Mouse (Mus musculus) hindbrain, embryonic 16.5 days (tissue): Measurements from ENCODE around the gene Cebpa. TPM values are rescaled to one million over a fixed set of nuclear protein-coding genes. Genes with fewer than 3 reads are reported as not detected.

ENCODE experiments used
- ATAC-seq: fragments of 200-750 bp; cut with Nextera tagmentation; 2 replicates; pipeline ENCODE4 v1.8.0; 2017; ENCODE audit warnings: moderate TSS enrichment, moderate library complexity
- H3K27ac ChIP-seq: fragments of 300-500 bp; sonication (generic); 2 replicates; pipeline ENCODE4 v1.5.1; 2014; ENCODE audit warnings: low read depth, mild to moderate bottlenecking, control low read depth, low read length, moderate library complexity
- H3K27me3 ChIP-seq: fragments of 300-500 bp; sonication (generic); replicated peaks from 2 replicates; pipeline ENCODE4 v1.6.1; 2014; ENCODE audit warnings: low read length; ENCODE audit not compliant: control insufficient read depth, insufficient read depth
- H3K36me3 ChIP-seq: fragments of 300-500 bp; sonication (generic); 2 replicates; pipeline ENCODE4 v1.6.1; 2014; ENCODE audit warnings: mild to moderate bottlenecking, low read length, moderate library complexity, mixed read lengths; ENCODE audit not compliant: control insufficient read depth, insufficient read depth
- H3K4me1 ChIP-seq: fragments of 300-500 bp; sonication (generic); 2 replicates; pipeline ENCODE4 v1.6.1; 2014; ENCODE audit warnings: low read depth, low read length; ENCODE audit not compliant: control insufficient read depth, insufficient read depth
- H3K4me2 ChIP-seq: fragments of 300-500 bp; sonication (generic); 2 replicates; pipeline ENCODE4 v1.6.1; 2014; ENCODE audit warnings: mild to moderate bottlenecking, low read length, control low read depth, moderate library complexity
- H3K4me3 ChIP-seq: fragments of 300-500 bp; sonication (generic); 2 replicates; pipeline ENCODE4 v1.5.1; 2014; ENCODE audit warnings: mild to moderate bottlenecking, low read length, control low read depth, moderate library complexity
- H3K9ac ChIP-seq: fragments of 300-500 bp; sonication (generic); 2 replicates; pipeline ENCODE4 v1.6.1; 2014; ENCODE audit warnings: low read depth, mild to moderate bottlenecking, control low read depth, low read length, moderate library complexity
- H3K9me3 ChIP-seq: fragments of 300-500 bp; sonication (generic); 2 replicates; pipeline ENCODE4 v1.6.1; 2014; ENCODE audit warnings: mild to moderate bottlenecking, low read length, moderate library complexity; ENCODE audit not compliant: control insufficient read depth
- WGBS: fragments of 180-500 bp; shearing (Covaris S2); extraction: QIAGEN DNeasy Blood & Tissue Kit; methylation state at CpG from one replicate; pipeline ENCODE4 v1.1.7; 2014; 5-methylcytosine and 5-hydroxymethylcytosine counted together
- polyA plus RNA-seq: library from polyadenylated mRNA; unstranded; fragments of >200 nt; fragmentation: Nextera tagmentation; extraction: Ambion mirVana; gene quantifications from 2 replicates; pipeline ENCODE4 v1.2.1, GENCODE M21; 2015

The Cebpa gene
- polyA plus RNA-seq: 0.75 and 0.86 TPM in 2 replicates

DNA sequence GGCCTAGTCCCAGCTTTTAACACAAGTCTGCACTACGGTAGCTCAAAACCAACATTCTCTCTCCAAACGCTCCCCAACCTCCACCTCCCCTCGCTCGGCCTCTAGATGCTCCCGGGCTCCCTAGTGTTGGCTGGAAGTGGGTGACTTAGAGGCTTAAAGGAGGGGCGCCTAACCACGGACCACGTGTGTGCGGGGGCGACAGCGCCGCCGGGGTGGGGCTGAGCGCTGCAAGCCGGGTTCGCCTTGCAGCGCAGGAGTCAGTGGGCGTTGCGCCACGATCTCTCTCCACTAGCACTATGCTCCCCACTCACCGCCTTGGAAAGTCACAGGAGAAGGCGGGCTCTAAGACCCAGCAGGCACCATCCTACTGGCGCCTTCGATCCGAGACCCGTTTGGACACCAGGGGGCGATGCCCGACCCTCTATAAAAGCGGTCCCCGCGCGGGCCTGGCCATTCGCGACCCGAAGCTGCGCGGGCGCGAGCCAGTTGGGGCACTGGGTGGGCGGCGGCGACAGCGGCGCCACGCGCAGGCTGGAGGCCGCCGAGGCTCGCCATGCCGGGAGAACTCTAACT, at the start of gene Cebpa:
Gene Cebpa (plus strand): TSS at position 453 of the 573 bp plus-strand sequence.
- H3K9ac ChIP-seq: peak within 1 kb of the TSS; percentile 61
- H3K27me3 ChIP-seq: peaks cover 26% of the 10 kb centered on the region
- H3K9me3 ChIP-seq: no peaks in the 10 kb centered on the region
- peaks cover 25% of the 10 kb centered on the region for H3K4me1 ChIP-seq
- no peaks in the 10 kb centered on the region for H3K36me3 ChIP-seq
- under 1% methylated on average over 48 of the region's 50 CpGs for WGBS
- peak within 1 kb of the TSS; percentile 98 for H3K4me2 ChIP-seq
- peak within 1 kb of the TSS; percentile 57; the same call in 1 of the 2 replicates for H3K27ac ChIP-seq
- ATAC-seq: peak; percentile 94
- H3K4me3 ChIP-seq: peak within 1 kb of the TSS; percentile 60

DNA sequence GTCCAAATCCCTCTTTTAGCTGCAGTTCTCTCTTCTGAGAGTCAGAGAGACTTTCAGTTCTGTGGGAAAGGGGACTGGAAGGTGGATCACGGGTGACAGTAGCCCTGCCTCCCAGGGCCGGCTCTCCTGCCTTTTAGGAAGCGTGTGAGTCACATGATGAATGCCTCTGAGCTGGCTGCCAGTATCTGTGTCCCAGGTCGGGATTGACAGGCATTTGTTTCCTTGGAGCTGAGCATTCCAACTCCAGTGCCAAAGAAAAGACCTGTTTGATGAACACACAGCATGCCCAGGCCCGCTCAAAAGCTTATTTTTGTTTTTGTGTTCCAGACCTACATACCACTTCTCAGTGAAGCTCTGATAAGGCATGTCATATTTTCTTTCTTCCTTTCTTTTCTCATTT, 42.4 kb upstream of the Cebpa start:
- Histone ChIP-seq H3K27ac (no peak overlapping the region), H3K4me2 (no peak overlapping the region), H3K9me3 (no peaks in the 10 kb centered on the region), H3K4me1 (no peaks in the 10 kb centered on the region), H3K9ac (no peak overlapping the region; the same call in 1 of the 2 replicates), H3K27me3 (no peaks in the 10 kb centered on the region), H3K4me3 (no peak overlapping the region), H3K36me3 (no peaks in the 10 kb centered on the region)
- ATAC-seq: 0 out of 2 replicates have a peak, but pooled peaks have one; percentile 6
- WGBS: 34% methylated on average over 5 of the region's 5 CpGs

GRCm38 (mm10) chr7:35080843-35081338, 38.2 kb upstream of the Cebpa start:
- WGBS: 46% methylated on average over 10 of the region's 10 CpGs
- no peak overlapping the region for H3K4me3 ChIP-seq
- peak overlapping the region; percentile 7; the same call in 1 of the 2 replicates for H3K4me2 ChIP-seq
- H3K27ac ChIP-seq: no peak overlapping the region
- no peaks in the 10 kb centered on the region for H3K36me3 ChIP-seq
- no peaks in the 10 kb centered on the region for H3K4me1 ChIP-seq
- no peaks in the 10 kb centered on the region for H3K27me3 ChIP-seq
- H3K9me3 ChIP-seq: no peaks in the 10 kb centered on the region
- no peak for ATAC-seq
- H3K9ac ChIP-seq: no peak overlapping the region

- no peak overlapping the region for H3K4me3 ChIP-seq
- H3K4me2 ChIP-seq: no peak overlapping the region
- no peaks in the 10 kb centered on the region for H3K9me3 ChIP-seq
- H3K9ac ChIP-seq: no peak overlapping the region
- no peak overlapping the region for H3K27ac ChIP-seq
- H3K36me3 ChIP-seq: no peaks in the 10 kb centered on the region
- no peak for ATAC-seq
- peaks cover 4% of the 10 kb centered on the region for H3K4me1 ChIP-seq
- WGBS: 82% methylated on average over 9 of the region's 9 CpGs
- no peaks in the 10 kb centered on the region for H3K27me3 ChIP-seq
These were observed 37.5 kb upstream of the Cebpa start for GRCm38 (mm10) chr7:35081406-35082104.

GRCm38 (mm10) chr7:35084565-35085360, 34.3 kb upstream of the Cebpa start:
- Histone ChIP-seq H3K4me2 (no peak overlapping the region), H3K9me3 (no peaks in the 10 kb centered on the region), H3K36me3 (no peaks in the 10 kb centered on the region), H3K4me3 (no peak overlapping the region), H3K4me1 (peaks cover 8% of the 10 kb centered on the region), H3K27ac (no peak overlapping the region), H3K9ac (no peak overlapping the region), H3K27me3 (no peaks in the 10 kb centered on the region)
- no peak for ATAC-seq
- 74% methylated on average over 12 of the region's 12 CpGs for WGBS

- peak; percentile 76 for ATAC-seq
- Histone ChIP-seq H3K9me3 (no peaks in the 10 kb centered on the region), H3K27me3 (no peaks in the 10 kb centered on the region), H3K9ac (no peak overlapping the region), H3K36me3 (no peaks in the 10 kb centered on the region), H3K4me1 (peaks cover 8% of the 10 kb centered on the region), H3K4me3 (peak overlapping the region; percentile 31), H3K4me2 (peak overlapping the region; percentile 63), H3K27ac (no peak overlapping the region)
- under 1% methylated on average over 21 of the region's 21 CpGs for WGBS
These were observed 32.7 kb upstream of the Cebpa start for GRCm38 (mm10) chr7:35086271-35086861.

GRCm38 (mm10) chr7:35090550-35090949, 28.5 kb upstream of the Cebpa start:
- H3K36me3 ChIP-seq: no peaks in the 10 kb centered on the region
- H3K9ac ChIP-seq: no peak overlapping the region
- H3K4me1 ChIP-seq: peaks cover 8% of the 10 kb centered on the region
- no peak overlapping the region for H3K4me2 ChIP-seq
- ATAC-seq: no peak
- no peak overlapping the region for H3K4me3 ChIP-seq
- 82% methylated on average over 5 of the region's 5 CpGs for WGBS
- H3K27ac ChIP-seq: no peak overlapping the region
- no peaks in the 10 kb centered on the region for H3K9me3 ChIP-seq
- H3K27me3 ChIP-seq: no peaks in the 10 kb centered on the region

DNA sequence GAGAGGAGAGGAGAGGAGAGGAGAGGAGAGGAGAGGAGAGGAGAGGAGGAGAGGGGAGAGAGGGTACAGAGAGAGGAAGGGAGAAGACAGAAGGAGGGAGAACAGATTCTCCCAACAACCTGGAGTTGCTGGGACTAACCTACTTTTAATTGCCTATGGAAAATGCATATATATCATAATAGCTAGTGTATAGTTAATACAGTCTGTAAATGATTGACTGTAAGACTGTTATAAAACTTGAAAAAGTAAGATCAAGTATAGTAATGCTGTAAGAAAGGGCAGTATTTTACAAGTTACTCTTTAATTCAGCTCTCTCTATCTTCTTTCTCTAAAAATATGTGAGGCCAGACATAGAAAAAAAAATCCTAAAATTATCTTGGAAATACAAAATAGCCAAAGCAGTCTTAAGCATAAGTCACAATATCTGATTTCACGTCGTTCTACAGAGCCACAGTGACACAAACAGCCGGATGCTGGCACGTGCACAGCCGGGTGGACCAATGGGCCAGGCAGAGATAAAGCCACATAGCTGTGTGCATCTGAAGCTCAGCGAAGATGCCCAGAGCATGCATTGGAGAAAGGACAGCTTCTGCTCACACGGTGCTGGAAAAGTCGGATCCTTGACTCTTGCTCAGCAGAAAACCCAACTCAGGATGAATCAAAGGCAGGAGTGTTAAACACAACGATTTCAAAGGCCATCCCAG, 24.0 kb upstream of the Cebpa start:
- H3K9me3 ChIP-seq: no peaks in the 10 kb centered on the region
- no peak for ATAC-seq
- H3K4me2 ChIP-seq: no peak overlapping the region
- no peaks in the 10 kb centered on the region for H3K27me3 ChIP-seq
- WGBS: 82% methylated on average over 9 of the region's 9 CpGs
- no peak overlapping the region for H3K4me3 ChIP-seq
- no peak overlapping the region for H3K27ac ChIP-seq
- H3K9ac ChIP-seq: no peak overlapping the region
- H3K36me3 ChIP-seq: no peaks in the 10 kb centered on the region
- H3K4me1 ChIP-seq: no peaks in the 10 kb centered on the region
